Mouse (Mus musculus) common myeloid progenitor, adult 5-6 weeks (primary cell): ENCODE data around the gene Tmem151a. TPM values are rescaled to one million over a fixed set of nuclear protein-coding genes. Genes with fewer than 3 reads are reported as not detected.

Experiments used
- ATAC-seq: replicated peaks from 2 replicates; pipeline ENCODE4 v1.8.0; 2016; ENCODE audit warnings: low read depth, mild to moderate bottlenecking, moderate TSS enrichment, inconsistent platforms; ENCODE audit not compliant: poor library complexity, severe bottlenecking
- total RNA-seq: library from RNA; stranded (forward); fragments of 200-1000, 187-1606 nt; gene quantifications from 2 replicates; pipeline ENCODE4 v1.2.3, GENCODE M21; 2017

The Tmem151a gene
- total RNA-seq, 1 experiment from 2014 or later: not detected

DNA sequence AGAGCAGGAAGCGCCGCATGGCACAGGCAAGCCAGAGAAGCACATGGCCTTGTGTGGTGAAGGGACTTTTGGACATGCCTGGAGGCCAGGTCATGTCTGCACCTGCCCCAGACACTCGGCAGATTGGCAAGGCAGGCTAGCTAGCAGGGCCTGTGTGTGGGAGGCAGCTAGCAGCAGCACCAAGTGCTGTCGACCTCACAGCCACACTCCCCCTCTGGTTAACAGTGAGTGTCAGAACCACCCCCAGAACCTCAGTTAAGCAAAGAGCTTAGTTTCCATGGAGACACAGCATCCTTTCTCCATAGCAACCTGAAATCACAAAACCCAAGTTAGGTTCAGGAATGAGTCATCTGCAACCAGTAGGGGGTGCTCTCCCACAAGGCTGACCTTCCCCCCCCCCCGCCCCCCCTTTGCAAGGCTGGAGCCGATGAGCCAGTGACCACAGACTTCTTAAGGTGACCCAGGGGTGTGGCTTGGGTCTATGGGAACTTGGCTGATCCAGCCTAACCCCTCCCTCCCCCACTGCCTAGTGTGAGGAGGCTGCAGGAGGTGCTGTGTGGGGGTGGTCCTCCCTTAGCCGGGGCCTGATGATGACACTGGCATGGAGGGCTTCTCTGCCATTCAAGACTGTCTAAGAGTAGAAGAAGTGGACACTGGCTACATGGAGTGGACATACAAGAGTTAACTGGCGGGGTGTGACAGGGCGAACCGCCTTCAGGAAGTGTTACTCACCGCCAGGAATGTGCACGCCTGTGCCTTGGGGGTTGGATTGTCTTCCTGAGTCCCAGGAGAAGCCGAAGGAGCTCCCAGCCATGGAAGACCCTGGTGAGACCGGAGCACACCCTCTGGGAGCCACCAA is 35.1 kb downstream of the Tmem151a start, which contains the start of gene Rin1:
Rin1 (plus strand) TSS at position 435 of the 859 bp plus-strand sequence.
- ATAC-seq: peak; percentile 27

DNA sequence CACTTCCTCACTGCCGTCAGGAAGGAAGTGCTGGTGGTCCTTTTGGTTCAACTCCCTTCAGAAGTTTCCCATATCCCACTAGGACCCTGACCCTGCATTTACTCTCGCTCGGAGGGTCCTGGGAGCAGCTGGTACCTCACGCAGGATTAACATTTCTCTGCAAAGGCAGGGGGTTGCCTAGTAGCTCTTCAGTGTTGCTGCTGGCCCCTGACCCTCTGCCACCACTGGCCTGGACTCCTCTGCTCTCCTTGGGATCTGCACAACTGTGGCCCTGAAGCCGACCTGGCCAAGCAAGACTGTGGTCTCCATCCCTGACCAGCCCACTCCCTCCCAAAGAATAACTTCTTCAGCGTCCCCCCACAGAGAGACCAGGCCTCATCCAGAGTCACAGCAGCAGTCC is 36.0 kb downstream of the Tmem151a start:
- no peak for ATAC-seq

GRCm38 (mm10) chr19:5048138-5049056 is 36.9 kb downstream of the Tmem151a start:
- no peak for ATAC-seq

GRCm38 (mm10) chr19:5045531-5045930 is 39.8 kb downstream of the Tmem151a start:
- ATAC-seq: no peak

DNA sequence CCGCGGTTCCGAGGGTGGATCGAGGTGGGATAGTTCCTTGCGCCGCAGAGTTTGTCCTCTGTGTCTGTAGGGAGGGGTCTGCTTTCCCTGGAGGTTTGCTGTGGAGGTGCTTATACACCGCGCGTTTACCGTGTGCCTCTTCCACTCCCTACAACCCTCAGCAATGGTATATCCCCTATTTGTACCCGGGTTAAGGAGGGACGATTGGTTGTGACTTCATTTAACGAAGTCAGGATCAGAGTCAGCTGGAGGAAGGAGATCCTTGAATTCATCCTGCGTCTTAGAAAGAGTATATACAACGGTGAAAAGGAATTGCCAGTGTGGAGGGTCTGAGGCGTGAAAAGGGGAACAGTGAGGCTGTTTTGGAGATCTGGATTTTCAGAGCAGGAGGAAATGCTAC is 43.7 kb downstream of the Tmem151a start:
- ATAC-seq: no peak

DNA sequence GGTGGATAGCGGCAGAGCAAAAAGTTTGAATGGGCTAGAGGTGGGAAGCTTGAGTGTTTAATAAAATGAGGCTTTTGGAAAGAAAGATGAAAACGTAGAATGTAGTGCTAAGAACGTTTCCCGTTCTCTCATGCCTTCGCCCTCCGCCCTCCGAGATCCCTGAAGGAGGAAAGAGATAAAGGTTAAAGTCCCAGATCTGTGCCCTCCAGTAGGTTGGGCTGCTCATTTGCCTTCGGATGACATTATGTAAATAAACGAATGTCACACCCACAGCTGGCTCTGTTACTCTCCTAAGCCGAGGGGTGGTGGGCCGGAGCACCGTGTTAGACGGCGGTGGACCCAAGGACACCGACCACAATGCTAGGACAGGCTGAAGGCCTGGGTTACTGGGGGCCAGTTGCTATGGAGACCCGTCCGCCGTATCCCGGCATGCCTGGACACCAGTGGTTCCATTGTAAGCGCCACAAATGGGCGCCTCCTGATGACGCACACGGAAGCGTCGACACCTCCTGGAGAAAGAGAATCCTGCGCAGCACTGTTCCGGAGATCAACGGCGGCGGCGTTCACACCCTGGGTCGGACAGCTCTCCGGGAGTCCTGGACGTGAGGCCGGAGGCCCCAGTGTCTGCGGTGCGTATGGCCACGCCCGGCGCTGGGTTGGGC is 44.3 kb downstream of the Tmem151a start, which contains the start of gene Brms1:
Brms1 (plus strand) TSS at position 493 of the 662 bp plus-strand sequence.
- ATAC-seq: peak; percentile 77

- no peak for ATAC-seq
Observed at GRCm38 (mm10) chr19:5039301-5040114, 45.8 kb downstream of the Tmem151a start.

GRCm38 (mm10) chr19:5038709-5039156 is 46.6 kb downstream of the Tmem151a start, which contains the start of the genes B4gat1 and AC124502.3:
Gene B4gat1 (plus strand): TSS chr19:5038826.
Gene AC124502.3 (plus strand): TSS chr19:5038891.
- peak; percentile 84 for ATAC-seq

DNA sequence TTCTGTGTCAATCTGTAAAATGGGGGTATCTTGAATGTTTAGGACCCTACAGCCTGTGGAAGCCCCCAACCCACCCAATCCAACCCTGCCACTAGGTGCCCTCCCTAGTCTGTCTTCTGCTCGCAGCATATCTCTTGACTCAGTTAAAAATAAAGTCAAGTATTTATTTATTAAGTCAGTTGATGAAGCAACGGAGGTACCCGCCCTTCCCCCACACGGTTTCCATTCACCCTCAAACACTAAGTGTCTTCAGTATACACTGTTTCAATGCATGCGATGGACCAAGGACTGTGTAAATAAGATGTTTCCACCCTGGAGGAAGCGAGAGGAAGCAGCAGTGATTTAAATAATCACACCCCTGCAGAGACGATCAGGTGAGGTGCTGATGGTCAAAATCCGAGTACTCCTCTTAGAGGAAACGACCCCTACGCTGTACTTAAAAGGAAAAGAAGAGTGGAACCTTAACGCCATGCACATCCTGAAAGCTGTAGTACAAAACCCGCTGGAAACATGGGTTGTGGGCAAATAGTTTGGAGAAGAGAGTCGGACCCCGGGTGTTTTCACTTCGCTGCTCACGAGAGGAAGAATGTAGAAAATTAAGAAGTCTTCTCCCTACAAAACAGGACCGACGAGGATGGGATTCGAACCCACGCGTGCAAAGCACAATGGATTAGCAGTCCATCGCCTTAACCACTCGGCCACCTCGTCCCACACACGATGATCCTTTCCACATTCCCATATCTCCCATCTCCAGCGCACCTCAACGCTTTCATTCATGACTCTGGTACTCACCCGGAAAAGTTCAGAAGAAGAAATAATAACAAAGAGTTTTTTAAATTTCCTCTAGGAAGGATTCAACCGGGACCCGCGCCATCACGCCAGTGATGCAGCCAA is 47.4 kb downstream of the Tmem151a start:
- ATAC-seq: no peak

GRCm38 (mm10) chr19:5036577-5036976 is 48.8 kb downstream of the Tmem151a start:
- ATAC-seq: no peak

GRCm38 (mm10) chr19:5032686-5033085 is 52.6 kb downstream of the Tmem151a start:
- ATAC-seq: no peak

DNA sequence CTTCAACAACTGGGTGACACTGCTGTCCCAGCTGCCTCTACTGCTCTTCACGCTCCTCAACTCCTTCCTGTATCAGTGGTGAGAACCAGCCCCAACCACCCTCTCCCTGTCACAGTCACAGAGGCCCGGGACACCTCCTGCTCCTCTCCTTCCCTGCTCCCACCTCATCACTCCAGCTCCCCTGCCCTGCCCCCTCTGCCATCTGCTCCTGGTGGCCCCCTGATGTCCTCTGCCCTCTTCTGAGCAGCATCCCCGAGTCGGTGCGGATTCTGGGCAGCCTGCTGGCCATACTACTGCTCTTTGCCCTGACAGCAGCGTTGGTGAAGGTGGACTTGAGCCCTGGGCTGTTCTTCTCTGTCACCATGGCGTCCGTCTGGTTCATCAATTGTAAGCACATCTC is 59.2 kb downstream of the Tmem151a start:
- no peak for ATAC-seq

- peak; percentile 97 for ATAC-seq
Observed at GRCm38 (mm10) chr19:5023621-5024479, 61.5 kb downstream of the Tmem151a start, which contains the start of gene Slc29a2. Gene Slc29a2 (plus strand): TSS chr19:5023860.

GRCm38 (mm10) chr19:5021416-5021815 is 63.9 kb downstream of the Tmem151a start:
- no peak for ATAC-seq
